Mouse (Mus musculus): ENCODE measurements around the gene Mep1a.

The Mep1a gene

DNA sequence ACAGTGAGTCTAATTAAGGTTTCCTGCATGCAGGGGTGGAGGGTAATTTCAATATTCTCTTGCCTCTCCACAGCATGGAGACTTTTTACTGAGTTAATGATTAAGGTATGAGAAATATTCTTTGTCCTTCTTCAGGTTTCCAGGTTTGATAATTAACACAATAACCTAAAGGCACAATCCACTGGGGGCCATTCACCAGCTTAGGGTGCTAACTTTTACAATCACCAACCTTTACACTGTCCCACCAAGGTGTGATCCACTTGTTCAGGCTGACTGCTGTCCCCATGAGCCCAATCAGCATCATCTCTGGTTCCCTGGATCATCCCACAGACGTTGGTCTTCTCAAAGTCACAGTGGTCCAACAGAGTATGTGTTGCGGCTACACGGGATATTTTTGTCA, 16.6 kb downstream of the Mep1a start:
- DNase-seq (ENCODE audit: low read depth, low spot score) = no peak

DNA sequence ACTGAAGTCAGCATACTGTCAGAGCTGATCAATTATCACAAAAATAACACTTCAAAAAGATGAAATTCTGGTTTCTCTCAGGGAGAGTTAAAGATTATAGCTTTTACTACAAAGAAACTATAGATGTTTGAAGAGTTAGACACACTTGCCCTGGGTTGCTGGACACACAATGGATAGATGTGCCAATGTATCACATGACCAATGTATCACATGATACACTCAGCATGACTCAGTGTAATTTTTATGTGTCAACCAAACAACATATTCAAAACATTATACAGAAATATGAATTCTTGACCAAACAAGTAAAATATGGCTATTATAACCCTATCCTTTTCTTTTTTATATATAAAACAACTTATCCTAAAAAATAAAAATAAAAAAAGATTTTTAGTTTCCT, 25.0 kb downstream of the Mep1a start:
- DNase-seq (ENCODE audit: low read depth, low spot score) = no peak

DNA sequence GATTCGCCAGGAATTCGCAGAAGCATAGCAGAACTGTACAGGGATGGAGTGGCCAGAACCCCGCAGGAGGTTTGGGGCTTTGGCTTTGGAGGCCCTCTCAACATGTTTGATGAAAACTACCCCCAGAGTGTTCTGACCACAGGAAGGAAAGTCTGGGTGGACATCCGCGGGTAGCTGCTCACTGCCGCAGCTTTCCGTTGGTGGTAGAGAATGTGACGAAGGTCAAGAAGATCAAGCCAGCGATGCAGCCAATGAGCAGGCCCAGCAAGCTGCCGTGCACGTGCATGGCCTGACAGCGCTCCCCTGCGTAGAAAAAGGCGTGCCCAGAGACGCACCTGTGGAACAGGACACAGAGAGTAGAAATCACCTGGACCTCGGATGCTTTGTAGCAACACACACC, 27.8 kb downstream of the Mep1a start:
- DNase-seq (ENCODE audit: low read depth, low spot score) = no peak

DNA sequence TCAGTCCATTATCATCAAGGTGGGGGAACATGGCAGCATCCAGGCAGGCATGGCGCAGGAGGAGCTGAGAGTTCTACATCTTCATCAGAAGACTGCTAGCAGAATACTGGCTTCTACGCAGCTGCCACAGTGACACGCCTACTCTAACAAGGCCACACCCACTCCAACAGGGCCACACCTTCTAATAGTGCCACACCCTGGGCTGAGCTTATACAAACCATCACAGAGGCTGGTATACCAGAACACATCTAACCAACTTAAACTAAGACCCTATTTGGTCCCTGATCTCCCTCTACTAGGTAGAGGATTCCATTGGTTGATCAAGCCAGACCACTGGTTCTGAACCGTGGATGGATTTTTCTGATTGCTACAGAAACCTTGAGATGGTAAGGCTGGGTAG, 30.1 kb downstream of the Mep1a start:
- DNase-seq (ENCODE audit: low read depth, low spot score) = no peak

DNA sequence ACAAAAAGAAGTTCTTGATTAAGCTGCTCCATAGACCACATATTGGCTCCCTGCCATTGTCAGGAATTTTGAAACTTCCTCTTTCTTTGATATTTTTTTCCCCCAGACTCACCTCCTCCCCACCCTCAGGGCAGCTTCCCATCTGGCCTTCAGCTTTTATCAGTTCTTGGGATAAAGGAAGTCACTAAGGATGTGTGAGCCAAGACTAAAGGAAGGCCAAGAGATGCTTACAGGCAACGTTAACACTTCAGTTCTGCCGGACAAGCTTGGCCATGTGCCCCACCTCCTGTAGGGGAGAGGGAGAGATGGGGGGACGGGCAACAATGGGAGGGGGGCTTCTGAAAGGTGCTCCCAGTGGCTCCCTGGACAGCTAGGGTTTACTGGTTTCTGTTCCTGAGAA, 32.6 kb downstream of the Mep1a start:
- no peak for DNase-seq (ENCODE audit: low read depth, low spot score)

DNA sequence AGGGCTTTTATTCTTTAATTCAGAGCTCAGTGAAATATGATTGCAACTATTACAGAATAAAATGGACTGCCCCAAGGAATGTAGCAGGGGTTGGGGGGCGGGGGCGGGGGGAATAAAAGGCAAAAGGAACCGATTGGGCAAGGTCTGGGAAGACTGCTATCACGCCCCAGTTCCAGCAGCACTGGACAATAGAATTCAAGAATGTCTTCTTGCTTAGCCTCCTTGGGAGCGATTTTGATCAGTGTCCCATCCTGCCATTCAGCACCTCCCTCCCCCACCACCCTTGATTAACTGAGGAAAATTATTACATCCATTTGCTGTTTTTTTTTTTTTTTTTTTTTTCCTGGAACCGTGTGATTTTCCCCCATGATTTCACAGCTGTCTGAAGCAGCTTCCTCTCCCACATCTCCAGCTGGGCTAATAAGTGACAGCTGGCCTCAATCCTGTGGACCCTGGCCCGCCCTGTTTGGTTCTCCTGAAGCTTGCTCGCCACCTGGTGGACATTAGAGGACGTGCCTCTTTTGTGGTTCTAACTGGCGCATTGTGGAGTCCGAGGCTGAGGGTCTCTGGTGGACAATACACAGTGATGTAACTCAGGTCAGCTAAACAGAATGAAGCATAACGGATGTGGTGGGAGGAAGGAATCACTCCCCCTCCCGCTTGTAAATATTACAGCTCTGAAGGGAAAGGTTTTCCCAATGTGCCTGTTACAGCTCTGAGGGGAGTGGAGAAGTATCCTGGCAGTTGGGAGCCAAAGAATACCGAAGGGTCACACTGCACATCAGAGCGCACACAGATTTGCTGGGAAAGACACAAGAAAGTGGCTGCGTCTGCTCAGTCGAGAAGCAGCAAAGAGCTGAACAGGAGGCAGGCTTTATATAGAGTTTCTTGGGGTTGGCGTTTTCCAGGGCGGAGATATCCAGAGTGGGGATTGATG, 42.1 kb downstream of the Mep1a start:
- no peak for DNase-seq (ENCODE audit: low read depth, low spot score)

DNA sequence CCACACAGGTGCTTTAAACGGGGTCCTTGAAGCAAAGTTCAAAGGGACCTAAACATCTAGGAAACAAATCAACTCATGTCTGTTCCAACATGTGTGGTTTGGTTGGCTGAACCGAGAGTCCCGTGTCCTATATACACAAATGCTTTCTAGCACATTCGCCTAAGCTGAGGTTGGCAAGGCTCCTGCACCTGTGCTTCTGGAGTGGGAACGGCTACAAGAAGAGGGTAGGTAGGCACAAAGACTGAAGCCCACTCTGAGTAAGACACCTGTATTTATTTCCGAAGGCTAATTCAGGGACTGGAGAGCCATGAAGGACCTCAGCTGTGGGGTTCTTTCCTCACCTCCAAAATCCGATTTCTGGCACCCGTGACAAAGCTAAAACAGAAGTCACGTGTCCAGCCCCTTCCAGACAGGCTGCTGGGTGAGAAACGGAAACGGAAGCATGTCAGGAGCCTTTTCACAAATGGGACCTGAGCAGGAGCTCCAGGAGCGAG, 42.8 kb downstream of the Mep1a start:
- DNase-seq (ENCODE audit: low read depth, low spot score) = no peak

DNA sequence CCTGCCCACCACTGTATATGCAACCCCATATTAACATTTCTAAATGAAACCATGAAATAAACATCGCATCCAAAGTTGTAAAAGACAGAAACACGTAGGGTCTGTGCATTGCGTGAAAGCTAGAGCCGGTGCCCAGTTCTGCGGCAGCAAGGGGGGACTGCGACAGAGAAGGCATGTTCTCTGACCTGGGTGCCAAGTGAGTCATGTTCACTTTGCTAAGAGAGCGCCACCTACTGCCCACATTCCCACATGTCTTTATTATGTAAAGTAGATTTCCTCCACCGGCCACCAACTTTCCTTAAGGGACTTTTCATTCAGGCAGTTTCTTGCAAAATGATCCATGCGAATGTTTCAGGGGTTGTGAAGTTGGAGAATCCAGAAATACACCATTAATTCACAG, 44.0 kb downstream of the Mep1a start:
- peak; percentile 13 for DNase-seq (ENCODE audit: low read depth, low spot score)

DNA sequence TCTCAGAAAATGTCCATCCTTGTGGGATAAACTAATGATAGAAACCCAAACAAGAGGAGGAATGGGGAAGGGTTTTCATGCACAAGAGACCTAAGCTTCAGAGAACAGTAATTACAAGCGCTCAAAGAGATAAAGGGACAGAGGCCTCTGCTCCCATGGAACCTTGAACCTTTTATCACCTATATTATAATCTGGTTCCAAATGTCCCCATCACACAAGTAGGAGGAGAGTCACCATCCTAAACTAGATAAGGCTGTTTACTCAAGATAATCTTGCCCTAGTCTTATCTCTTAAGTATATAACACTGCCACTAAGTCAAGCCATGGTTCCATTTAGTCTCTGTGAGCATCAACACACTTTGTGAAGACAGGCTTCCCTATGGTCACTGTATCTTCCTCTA, 51.4 kb downstream of the Mep1a start:
- DNase-seq (ENCODE audit: low read depth, low spot score) = no peak

DNA sequence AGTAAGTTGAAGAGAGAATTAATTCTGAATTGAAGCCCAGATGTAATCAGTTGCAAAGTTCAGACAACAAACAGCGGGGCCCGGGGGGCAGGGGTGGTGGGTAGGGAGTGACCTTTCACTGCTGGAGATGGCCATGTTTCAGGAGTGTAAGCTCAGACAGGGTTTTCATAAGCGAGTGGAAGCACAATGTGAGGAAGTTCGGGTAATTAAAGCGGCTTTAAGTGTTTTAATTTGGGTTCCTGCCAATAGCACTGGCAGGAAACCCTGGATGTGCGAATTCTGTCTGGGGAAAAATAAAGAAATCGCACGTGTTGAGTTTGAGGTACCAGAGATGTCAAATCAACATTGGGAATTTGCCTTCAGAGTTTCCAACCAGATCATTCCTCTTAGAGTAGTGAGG, 68.1 kb downstream of the Mep1a start:
- DNase-seq (ENCODE audit: low read depth, low spot score) = no peak

DNA sequence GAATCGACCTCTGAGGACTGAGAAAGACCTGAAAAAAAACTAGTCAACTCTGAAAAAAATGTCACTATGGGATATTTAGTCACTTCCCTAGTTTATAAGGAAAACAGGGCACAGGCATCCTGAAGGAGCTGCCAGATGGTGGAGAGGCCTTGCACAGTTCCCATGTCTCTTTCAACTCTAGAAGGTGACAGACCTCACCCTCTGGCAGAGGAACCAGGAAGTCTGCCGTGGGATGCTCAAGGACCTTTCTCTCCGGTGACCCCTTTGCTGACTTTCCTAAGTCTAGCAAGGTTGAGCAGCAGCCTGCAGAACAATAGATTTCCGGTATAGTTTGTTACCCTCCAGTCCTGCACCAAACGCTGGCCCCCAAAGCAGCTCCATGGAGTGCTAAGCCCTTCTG, 70.9 kb downstream of the Mep1a start:
- DNase-seq (ENCODE audit: low read depth, low spot score) = no peak

All from CD4-positive helper T cell, adult 2 months (primary cell).